ENCODE assay signal across 30 mouse cellular contexts in genomic region chr12:21196420-21196819, GRCm38 (mm10).
DNase-seq lines count a peak whose midpoint lies in the region; ATAC-seq and TF ChIP-seq lines count a peak whose summit lies in the region.
"Had no signal": no experiment of that assay in that cellular context is flagged by ENCODE, and none has a peak within 500 bp of the region (broad histone marks: within the 10 kb centered on the region; RNA-seq: fewer than 3 reads in every experiment).

No protein-coding gene starts in this region.

- H3K27me3 ChIP-seq in embryonic facial prominence, embryonic 14.5 days (replicated peaks; ENCODE audit: control insufficient read depth, insufficient read depth, low read length) = no peaks in the 10 kb centered on the region
- H3K27me3 ChIP-seq in embryonic facial prominence, embryonic 10.5 days (replicated peaks; ENCODE audit: low read depth, poor library complexity, severe bottlenecking) = no peaks in the 10 kb centered on the region
- no peaks in the 10 kb centered on the region for H3K27me3 ChIP-seq in myocyte (ENCODE audit: control insufficient read depth, insufficient read depth, insufficient read length)
- H3K27me3 ChIP-seq: CH12.LX; embryonic facial prominence, embryonic 13.5 days; heart, embryonic 12.5 days; heart, embryonic 15.5 days had no signal

- WGBS in embryonic facial prominence, embryonic 14.5 days = 85% methylated on average over 4 of the region's 4 CpGs
- 89% methylated on average over 4 of the region's 4 CpGs for WGBS in embryonic facial prominence, embryonic 10.5 days

- no peak overlapping the region for H3K27ac ChIP-seq in embryonic facial prominence, embryonic 14.5 days (replicated peaks; ENCODE audit: low read depth, low read length)
- H3K27ac ChIP-seq in embryonic facial prominence, embryonic 10.5 days (replicated peaks) = no peak overlapping the region
- H3K27ac ChIP-seq: embryonic facial prominence, embryonic 13.5 days; gastrocnemius, adult 2 months; heart, embryonic 15.5 days; hindbrain, embryonic 14.5 days; hindbrain, postnatal 0 days had no signal

- peak; percentile 29 for DNase-seq in embryonic facial prominence, embryonic 14.5 days (ENCODE audit: low spot score)
- DNase-seq in embryonic facial prominence, embryonic 10.5 days (ENCODE audit: low spot score) = no peak
- DNase-seq in 416B (ENCODE audit: low read depth) (peak; percentile 33), adipocyte (ENCODE audit: low spot score) (peak; percentile 15)
- DNase-seq in adrenal gland, postnatal 25 days = no peak
- DNase-seq in layer of hippocampus, adult 18-20 months (ENCODE audit: low spot score in 2 of 2) = no peak
- DNase-seq in retina, embryonic 14.5 days (ENCODE audit: low spot score) = no peak
- DNase-seq: adrenal gland, adult 2 months; adrenal gland, postnatal 36 days; B cell, adult 2 months; cerebellum, adult 18-20 months; cerebellum, adult 9-11 months; cerebellum, postnatal 25 days; forebrain, postnatal 0 days; gastrocnemius, adult 2 months; gastrocnemius, postnatal 14 days; heart, adult 18-20 months; heart, postnatal 10 days; heart, postnatal 36 days had no signal

- 0 out of 2 replicates have a peak, but pooled peaks cover 5% of the 10 kb centered on the region for H3K36me3 ChIP-seq in embryonic facial prominence, embryonic 14.5 days (ENCODE audit: control insufficient read depth, insufficient read depth, low read length)
- peaks cover 55% of the 10 kb centered on the region for H3K36me3 ChIP-seq in embryonic facial prominence, embryonic 10.5 days (replicated peaks)
- no peaks in the 10 kb centered on the region for H3K36me3 ChIP-seq in myocyte (ENCODE audit: control insufficient read depth, insufficient read depth)
- H3K36me3 ChIP-seq: G1E; heart, embryonic 15.5 days had no signal

- no peak overlapping the region for H3ac ChIP-seq in myocyte (ENCODE audit: control insufficient read depth, insufficient read length)

- no peaks in the 10 kb centered on the region for H3K79me2 ChIP-seq in myocyte (ENCODE audit: control insufficient read depth, insufficient read depth)

- ATAC-seq in embryonic facial prominence, embryonic 14.5 days (ENCODE audit: low read depth) = no peak
- ATAC-seq: forebrain, embryonic 14.5 days; forebrain, postnatal 0 days; hindbrain, postnatal 0 days; inflammation-experienced regulatory T-cells, adult 6 months; intestine, embryonic 16.5 days had no signal

- no peak overlapping the region for H3K4me2 ChIP-seq in embryonic facial prominence, embryonic 14.5 days (ENCODE audit: low read depth, low read length)
- no peak overlapping the region for H3K4me2 ChIP-seq in myocyte (ENCODE audit: low read depth)
- H3K4me2 ChIP-seq: embryonic facial prominence, embryonic 13.5 days; heart, embryonic 12.5 days; heart, embryonic 15.5 days; hindbrain, embryonic 14.5 days had no signal

- H3K9me3 ChIP-seq in embryonic facial prominence, embryonic 14.5 days (ENCODE audit: control insufficient read depth, low read length) = no peaks in the 10 kb centered on the region
- no peaks in the 10 kb centered on the region for H3K9me3 ChIP-seq in embryonic facial prominence, embryonic 10.5 days
- H3K9me3 ChIP-seq: embryonic facial prominence, embryonic 13.5 days; heart, embryonic 12.5 days; heart, embryonic 15.5 days had no signal

- H3K4me3 ChIP-seq in embryonic facial prominence, embryonic 14.5 days (ENCODE audit: low read depth, low read length) = no peak overlapping the region
- no peak overlapping the region for H3K4me3 ChIP-seq in embryonic facial prominence, embryonic 10.5 days
- no peak overlapping the region for H3K4me3 ChIP-seq in myocyte
- H3K4me3 ChIP-seq: embryonic facial prominence, embryonic 13.5 days; gastrocnemius, adult 2 months; heart, embryonic 12.5 days; heart, embryonic 15.5 days had no signal

- no peaks in the 10 kb centered on the region for H3K4me1 ChIP-seq in embryonic facial prominence, embryonic 14.5 days (ENCODE audit: control insufficient read depth, insufficient read depth, low read length)
- H3K4me1 ChIP-seq in embryonic facial prominence, embryonic 10.5 days = no peaks in the 10 kb centered on the region
- H3K4me1 ChIP-seq: embryonic facial prominence, embryonic 13.5 days had no signal

- H3K9ac ChIP-seq in embryonic facial prominence, embryonic 14.5 days (ENCODE audit: low read depth, low read length) = no peak overlapping the region
- H3K9ac ChIP-seq: embryonic facial prominence, embryonic 13.5 days; forebrain, postnatal 0 days; heart, embryonic 12.5 days; heart, embryonic 15.5 days; hindbrain, embryonic 14.5 days had no signal

- TF ChIP-seq POLR2A in myocyte (IDR thresholded peaks at IDR 0.05; ENCODE audit: insufficient read length, low read depth) = no peak

TF ChIP-seq in myocyte, 11 proteins besides CTCF, POLR2A, EP300 and RAD21:
- no peak for TF ChIP-seq TCF3 (IDR thresholded peaks at IDR 0.05; ENCODE audit: insufficient read length, low read depth)
- TF ChIP-seq CEBPB (IDR thresholded peaks at IDR 0.05; ENCODE audit: insufficient read depth, poor library complexity, severe bottlenecking) = peak; percentile 55; the same call in 1 of the 2 replicates
TF ChIP-seq in myocyte: peak in this region for 1.

Comparison
In these comparisons a context has a peak if more than half of its experiments do, and no peak if none do; other contexts are left out.
1. DNase-seq: peak in embryonic facial prominence, embryonic 14.5 days (single experiment), 416B (single experiment) and adipocyte (single experiment); none in embryonic facial prominence, embryonic 10.5 days (single experiment), adrenal gland, postnatal 25 days (single experiment), layer of hippocampus, adult 18-20 months (0 of 2) and retina, embryonic 14.5 days (single experiment).